Mouse (Mus musculus): ENCODE data around the gene Gm20838.
"Not testable (repeated sequence)": the region's sequence is repeated elsewhere in the genome, so short reads cannot be mapped to it uniquely, and the experiment has no call there.

The Gm20838 gene

DNA sequence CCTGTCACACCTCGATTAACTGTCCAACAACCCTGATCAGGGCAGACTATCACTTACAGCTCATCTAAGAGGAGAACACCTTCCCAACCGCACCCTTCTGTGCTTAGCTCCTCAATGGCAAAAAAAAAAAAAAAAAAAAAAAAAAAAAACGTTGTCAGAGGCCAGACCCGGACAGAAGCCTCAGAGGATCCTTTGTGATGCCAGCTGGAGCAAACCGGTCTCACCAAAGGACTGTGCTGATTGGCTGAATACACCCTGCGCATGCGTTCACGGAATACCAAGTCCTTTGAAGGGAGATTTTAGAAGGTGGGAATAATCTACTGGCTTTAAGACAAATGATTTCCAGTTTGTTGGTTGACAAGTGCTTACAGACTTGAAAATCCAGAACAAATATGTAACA, at the start of gene Gm20838:
Gene Gm20838 (minus strand): TSS at position 101 of the 400 bp plus-strand sequence.
- not testable (repeated sequence) for DNase-seq (ENCODE audit: low spot score in 2 of 2)
